Mouse (Mus musculus) right cerebral cortex, adult 2 months (tissue): ENCODE measurements around the gene BC004004.
"Not testable (repeated sequence)": the region's sequence is repeated elsewhere in the genome, so short reads cannot be mapped to it uniquely, and the experiment has no call there.

ENCODE experiments used
- DNase-seq, 2 experiments: peaks; one replicate each; pipeline ENCODE4 v3.0.0; 2021 to 2022; ENCODE audit warnings: low spot score in 2 of 2

The BC004004 gene

DNA sequence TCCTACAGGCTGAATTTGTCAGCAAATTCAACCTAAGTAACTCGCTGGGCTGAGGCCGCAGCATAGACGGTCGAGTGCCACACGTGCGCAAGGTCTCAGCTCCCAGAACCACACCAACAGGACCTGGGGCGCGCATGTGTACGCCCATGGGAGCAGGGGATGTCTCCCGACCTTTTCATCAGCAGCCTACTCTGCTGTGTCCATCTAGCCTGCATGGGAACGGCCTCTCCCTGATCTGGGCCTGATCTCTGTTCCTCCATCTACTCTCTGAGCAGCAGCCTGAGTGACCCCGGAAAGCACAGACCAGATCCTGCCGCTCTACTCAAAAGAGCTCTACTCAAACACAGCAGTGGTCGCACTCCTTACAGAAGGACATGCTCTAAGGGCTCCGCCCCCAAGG lies 8.1 kb upstream of the BC004004 start:
- no peak for DNase-seq

GRCm38 (mm10) chr17:29261603-29262258 lies 6.9 kb upstream of the BC004004 start:
- no peak for DNase-seq

DNA sequence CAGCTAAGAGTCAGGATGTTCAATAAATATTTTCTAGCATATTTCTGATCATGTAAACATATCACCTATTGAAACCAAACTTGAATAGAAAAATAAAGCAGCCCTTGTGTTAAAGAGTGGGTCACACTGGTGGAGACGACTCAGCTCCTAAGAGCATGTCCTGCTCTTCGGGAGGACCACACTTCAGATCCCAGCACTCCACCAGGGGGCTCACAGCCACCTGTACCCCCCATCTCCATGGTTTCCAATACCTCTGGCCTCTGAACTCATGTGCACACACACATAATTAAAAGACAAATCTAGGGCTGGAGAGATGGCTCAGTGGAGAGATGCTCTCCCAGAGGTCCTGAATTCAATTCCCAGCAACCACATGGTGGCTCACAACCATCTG lies 6.3 kb upstream of the BC004004 start:
- no peak for DNase-seq

- no peak for DNase-seq
These were observed 5.2 kb upstream of the BC004004 start for GRCm38 (mm10) chr17:29263417-29263816.

DNA sequence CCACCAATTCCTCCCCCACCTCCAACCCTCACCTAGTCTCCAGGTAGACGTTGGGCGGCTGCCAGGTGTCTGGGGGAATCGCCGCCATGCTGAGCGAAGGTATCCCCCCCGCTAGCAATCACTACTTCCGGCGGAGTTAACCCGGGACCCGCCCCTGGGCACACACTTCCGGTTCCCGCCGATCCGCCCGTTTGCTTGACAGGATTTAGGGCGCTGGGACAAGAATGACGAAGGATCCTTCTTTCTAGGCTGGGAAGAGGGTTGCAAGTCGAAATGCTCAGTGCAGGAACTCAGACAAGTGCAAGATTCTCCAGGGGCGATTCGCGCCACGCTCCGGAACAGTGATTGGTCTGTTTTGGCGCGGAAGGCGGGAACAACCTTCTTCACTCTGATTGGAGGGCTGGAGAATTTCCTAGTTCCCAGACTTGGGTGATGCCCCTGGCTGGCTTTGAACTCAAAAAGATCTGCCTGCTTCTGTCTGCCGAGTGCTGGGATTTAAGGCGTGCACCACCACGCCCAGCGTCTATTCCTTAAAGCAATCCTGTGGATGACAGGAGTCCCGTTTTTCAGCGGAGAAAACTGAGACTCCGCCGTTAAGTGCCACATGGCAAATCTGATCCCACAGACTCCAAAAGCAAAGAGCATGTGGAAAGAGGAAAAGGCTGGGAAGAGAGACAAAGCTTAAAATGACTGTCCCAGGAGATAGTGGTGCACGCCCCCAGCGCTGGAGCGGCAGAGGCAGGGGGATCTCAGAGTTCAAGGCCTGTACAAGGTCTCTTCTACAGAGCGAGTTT lies 4.6 kb upstream of the BC004004 start, which contains the start of gene Ppil1:
TSS of gene Ppil1 (minus strand) at position 347 of the 794 bp plus-strand sequence.
- peak; percentile 79 to 86 for DNase-seq

- DNase-seq: no peak
These were observed 3.8 kb upstream of the BC004004 start for GRCm38 (mm10) chr17:29264760-29265159.

GRCm38 (mm10) chr17:29267040-29267439 lies 1.5 kb upstream of the BC004004 start:
- DNase-seq: not testable (repeated sequence)

GRCm38 (mm10) chr17:29267931-29268681 lies 482 bp upstream of the BC004004 start:
- no peak for DNase-seq

- no peak for DNase-seq
These were observed 740 bp downstream of the BC004004 start for GRCm38 (mm10) chr17:29269349-29269706.

GRCm38 (mm10) chr17:29270148-29270698 lies 1.6 kb downstream of the BC004004 start:
- DNase-seq: no peak

- DNase-seq: no peak
These were observed 4.6 kb downstream of the BC004004 start for GRCm38 (mm10) chr17:29273156-29273555.

- no peak for DNase-seq
These were observed 5.3 kb downstream of the BC004004 start for GRCm38 (mm10) chr17:29273889-29274288.

- no peak for DNase-seq
These were observed 11.8 kb downstream of the BC004004 start for GRCm38 (mm10) chr17:29280422-29280821.

GRCm38 (mm10) chr17:29281541-29281940 lies 13.0 kb downstream of the BC004004 start:
- no peak for DNase-seq

DNA sequence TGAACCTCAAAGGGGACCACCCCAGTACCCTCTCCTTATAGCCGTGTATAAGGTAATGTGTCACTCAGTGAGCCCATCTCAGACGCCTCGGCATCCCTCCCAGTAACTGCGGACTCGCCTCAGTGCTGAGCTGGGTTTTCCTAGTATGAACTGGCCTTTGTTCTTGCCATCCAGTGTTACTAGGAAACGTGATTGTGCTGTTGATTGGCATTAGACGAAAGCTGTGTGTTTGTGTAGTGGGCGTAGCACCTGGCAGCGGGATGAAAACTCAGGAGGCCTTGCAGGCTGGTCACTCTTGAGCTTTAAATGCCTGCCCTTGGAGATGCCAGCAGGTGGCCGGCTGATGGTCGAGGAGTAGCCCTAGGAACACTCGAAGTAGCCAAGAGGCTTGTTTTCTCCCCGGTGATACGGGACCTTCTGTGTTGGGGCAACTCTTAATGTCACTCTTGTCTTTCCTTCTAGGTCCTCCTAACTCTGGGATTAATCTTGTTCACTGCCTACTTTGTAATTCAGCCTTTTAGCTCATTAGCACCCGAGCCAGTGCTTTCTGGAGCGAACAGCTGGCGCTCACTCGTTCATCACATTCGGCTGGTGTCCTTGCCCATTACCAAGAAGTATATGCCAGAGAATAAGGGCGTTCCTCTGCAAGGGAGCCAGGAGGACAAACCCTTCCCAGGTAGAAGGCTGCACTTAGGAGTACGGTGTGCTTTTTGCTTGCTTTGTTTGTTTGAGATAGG lies 13.8 kb downstream of the BC004004 start:
- DNase-seq: no peak

GRCm38 (mm10) chr17:29291793-29292192 lies 23.2 kb downstream of the BC004004 start:
- no peak for DNase-seq

GRCm38 (mm10) chr17:29292996-29293395 lies 24.4 kb downstream of the BC004004 start:
- no peak for DNase-seq

- DNase-seq: no peak
These were observed 25.4 kb downstream of the BC004004 start for GRCm38 (mm10) chr17:29293807-29294605.

GRCm38 (mm10) chr17:29295835-29296234 lies 27.2 kb downstream of the BC004004 start:
- no peak for DNase-seq

- DNase-seq: no peak
These were observed 28.7 kb downstream of the BC004004 start for GRCm38 (mm10) chr17:29297321-29297720.

DNA sequence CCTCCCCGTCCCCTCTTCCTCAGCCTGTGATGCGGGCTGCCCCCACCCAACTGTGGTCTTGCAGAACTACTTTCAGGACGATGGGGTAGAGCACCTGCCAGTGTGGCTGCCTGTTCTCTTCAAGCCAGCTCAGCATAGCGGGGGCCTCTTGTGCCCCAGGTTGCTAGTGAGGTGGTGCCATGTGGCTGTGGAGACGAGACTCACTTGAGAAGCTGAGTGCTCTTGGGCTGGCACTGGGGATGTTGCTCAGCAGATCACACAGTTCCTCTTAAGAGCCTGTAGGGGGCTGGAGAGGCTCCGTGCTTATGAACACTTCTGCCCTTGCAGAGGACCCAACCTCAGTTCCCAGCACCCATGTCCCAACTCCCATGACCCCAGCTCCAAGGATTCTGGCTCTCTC lies 29.2 kb downstream of the BC004004 start:
- DNase-seq: no peak
